Mouse (Mus musculus): ENCODE results near the gene Cdk8. TPM values are rescaled to one million over a fixed set of nuclear protein-coding genes. Genes with fewer than 3 reads are reported as not detected.
"Not testable (repeated sequence)": the region's sequence is repeated elsewhere in the genome, so short reads cannot be mapped to it uniquely, and the experiment has no call there.

Gene Cdk8
- 10 to 100 TPM; 56.0 to 57.1 TPM for total RNA-seq (2021)

GRCm38 (mm10) chr5:146230864-146231654 lies at the start of gene Cdk8:
Cdk8 (plus strand) TSS chr5:146231230.
- intact Hi-C loops (cut with DNase I), result loop anchor here (10.0 kb wide), 1 partner anchor 54 kb away; no protein-coding TSS in a partner anchor

GRCm38 (mm10) chr5:146185204-146185603 lies 45.8 kb upstream of the Cdk8 start, which contains the start of gene 1700001J03Rik:
1700001J03Rik (minus strand) TSS chr5:146185304.
- intact Hi-C loops (cut with DNase I), result not testable (repeated sequence)

More at GRCm38 (mm10) chr5:146230864-146231654, at the start of gene Cdk8:
- peak; percentile 94 for DNase-seq

DNA sequence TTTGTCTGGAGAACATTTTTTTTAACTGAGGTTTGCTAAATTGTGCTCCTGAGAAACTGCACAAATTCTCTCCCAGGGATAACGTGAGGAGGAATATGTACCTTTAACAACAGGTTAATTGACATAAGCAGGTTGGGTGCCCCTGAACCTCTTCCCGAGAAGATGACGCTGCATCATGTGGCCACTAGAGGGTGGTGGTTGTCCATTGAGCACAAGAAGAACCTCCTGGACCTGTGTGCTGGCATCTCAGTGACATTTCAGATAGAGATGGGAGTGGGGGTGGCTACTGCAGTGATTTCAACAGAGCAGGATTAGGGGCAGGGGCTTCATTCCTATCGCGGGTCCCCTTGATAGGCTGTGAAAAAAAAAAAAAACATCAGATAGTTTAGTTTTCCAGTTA lies 43.6 kb upstream of the Cdk8 start:
- intact Hi-C loops (cut with DNase I), result not testable (repeated sequence)
- DNase-seq, result peak; percentile 59

More at GRCm38 (mm10) chr5:146185204-146185603, 45.8 kb upstream of the Cdk8 start, which contains the start of gene 1700001J03Rik:
- DNase-seq, result not testable (repeated sequence)

- no peak for DNase-seq
- intact Hi-C loops (cut with DNase I), result no loop called here
Observed at GRCm38 (mm10) chr5:146188144-146188543, 42.9 kb upstream of the Cdk8 start.

- intact Hi-C loops (cut with DNase I), result no loop called here
- peak; percentile 24 for DNase-seq
Observed at GRCm38 (mm10) chr5:146188712-146189111, 42.3 kb upstream of the Cdk8 start.

- intact Hi-C loops (cut with DNase I), result loop anchor here (10.0 kb wide), 1 partner anchor 275 kb away; no protein-coding TSS in a partner anchor
- DNase-seq, result no peak
Observed at GRCm38 (mm10) chr5:146190093-146190492, 40.9 kb upstream of the Cdk8 start.

DNA sequence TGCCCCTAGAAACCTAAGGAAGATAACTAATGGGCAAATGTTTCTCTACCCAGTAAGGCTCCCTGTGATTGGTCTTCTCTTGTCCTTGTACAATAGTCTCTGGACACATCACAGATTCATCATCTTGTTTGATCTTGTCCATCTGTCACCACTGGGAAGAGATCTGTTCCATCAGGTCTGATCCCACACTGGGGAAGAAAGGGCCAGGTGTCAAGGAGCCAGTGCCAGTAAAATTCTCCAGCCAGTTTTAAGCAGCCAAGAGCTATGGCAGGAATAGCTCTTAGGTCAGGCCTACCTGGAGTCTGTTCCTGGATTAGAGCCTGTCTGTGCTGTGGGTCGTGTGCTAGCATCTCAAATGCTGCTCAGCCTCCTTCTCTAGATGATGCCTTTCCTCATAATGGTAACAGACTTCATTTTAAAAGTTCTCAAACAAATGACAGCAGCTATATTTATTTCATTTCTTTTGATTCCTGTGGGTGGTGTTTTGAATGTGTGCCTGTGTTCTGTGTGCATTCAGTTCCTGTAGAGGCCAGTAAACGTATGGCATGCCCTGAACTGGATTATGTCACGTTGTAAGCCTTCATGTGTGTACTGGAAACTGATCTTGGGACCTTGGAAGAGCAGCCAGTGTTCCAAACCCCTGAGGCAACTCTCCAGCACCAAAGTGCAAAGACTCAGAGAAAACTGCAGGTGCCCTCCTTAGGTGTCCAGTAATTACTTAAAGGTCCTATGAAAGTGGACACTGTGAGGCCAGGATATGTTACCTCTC lies 40.3 kb upstream of the Cdk8 start:
- peak; percentile 6 for DNase-seq
- intact Hi-C loops (cut with DNase I), result loop anchor here (10.0 kb wide), 1 partner anchor 274 kb away; no protein-coding TSS in a partner anchor

- intact Hi-C loops (cut with DNase I), result loop anchor here (10.0 kb wide), 1 partner anchor 271 kb away; no protein-coding TSS in a partner anchor
- DNase-seq, result no peak
Observed at GRCm38 (mm10) chr5:146193360-146193759, 37.7 kb upstream of the Cdk8 start.

DNA sequence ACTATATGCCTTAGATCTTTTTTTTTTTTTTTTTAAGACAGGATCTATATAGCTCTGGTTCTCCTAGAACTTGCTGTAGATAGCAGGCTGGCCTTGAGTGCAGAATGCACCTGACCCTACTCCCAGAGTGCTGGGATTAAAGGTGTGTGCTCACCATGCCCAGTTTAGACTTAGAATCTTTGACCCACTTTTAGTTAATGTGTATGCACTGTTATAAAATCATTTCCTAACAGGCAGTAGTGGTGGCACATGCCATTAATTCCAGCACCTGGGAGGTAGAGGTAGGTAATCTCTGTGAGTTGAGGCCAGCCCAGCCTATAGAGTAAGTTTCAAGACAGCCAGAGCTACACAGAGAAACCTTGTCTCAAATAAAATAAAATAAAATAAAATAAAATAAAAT lies 32.0 kb upstream of the Cdk8 start:
- DNase-seq, result no peak
- intact Hi-C loops (cut with DNase I), result loop anchor here (10.0 kb wide), 1 partner anchor 266 kb away; no protein-coding TSS in a partner anchor

DNA sequence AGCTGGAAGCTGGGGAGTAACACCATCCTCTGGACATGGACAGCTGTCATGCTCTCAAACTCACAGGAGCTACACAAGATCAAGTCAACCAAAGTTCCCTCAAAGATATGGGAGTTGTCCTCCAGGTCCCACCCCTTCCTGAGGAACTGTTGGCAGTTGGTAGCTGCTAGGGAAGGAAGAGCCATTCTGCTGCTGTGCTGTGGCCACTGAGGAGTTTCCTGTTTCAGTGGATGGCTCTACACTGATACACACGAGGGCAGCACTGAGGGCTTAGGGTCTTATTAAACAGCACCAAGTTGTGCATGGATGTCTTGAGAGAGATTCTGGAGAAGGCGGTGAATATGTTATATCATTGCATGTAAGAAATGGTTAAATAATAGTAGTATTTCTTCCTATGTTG lies 31.5 kb upstream of the Cdk8 start:
- intact Hi-C loops (cut with DNase I), result loop anchor here (10.0 kb wide), 1 partner anchor 265 kb away; no protein-coding TSS in a partner anchor
- DNase-seq, result no peak

- intact Hi-C loops (cut with DNase I), result no loop called here
- DNase-seq, result no peak
Observed at GRCm38 (mm10) chr5:146200580-146200979, 30.4 kb upstream of the Cdk8 start.

DNA sequence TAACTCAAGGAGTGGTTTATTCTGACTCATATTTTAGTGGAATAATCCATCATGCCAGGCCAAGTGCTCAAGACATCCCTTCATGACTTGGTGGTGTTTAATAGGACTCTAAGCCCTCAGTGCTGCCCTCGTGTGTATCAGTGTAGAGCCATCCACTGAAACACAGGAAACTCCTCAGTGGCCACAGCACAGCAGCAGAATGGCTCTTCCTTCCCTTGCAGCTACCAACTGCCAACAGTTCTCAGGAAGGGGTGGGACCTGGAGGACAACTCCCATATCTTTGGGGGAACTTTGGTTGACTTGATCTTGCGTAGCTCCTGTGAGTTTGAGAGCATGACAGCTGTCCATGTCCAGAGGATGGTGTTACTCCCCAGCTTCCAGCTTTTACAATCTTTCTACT lies 27.1 kb upstream of the Cdk8 start:
- DNase-seq, result no peak
- intact Hi-C loops (cut with DNase I), result no loop called here

- DNase-seq, result no peak
- intact Hi-C loops (cut with DNase I), result no loop called here
Observed at GRCm38 (mm10) chr5:146205537-146205936, 25.5 kb upstream of the Cdk8 start.

DNA sequence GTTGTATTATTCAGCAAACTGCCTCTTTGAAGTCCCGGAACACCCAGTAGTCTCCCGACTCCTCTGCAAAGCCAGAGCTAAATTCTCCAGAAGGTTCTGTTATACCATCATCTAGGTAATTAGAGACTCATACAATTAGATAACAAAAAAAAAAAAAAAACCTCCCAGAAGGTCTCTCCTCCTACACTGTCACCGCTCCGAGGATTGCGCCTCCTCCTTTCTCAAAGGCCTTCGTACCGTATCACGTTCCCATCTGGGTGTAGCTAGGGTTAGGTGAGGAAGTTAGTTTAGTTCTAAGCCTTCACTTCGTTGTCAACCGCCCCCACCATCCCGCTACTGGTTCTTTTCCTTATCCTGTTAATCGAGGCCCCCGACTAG lies 10.5 kb upstream of the Cdk8 start:
- DNase-seq, result no peak
- intact Hi-C loops (cut with DNase I), result no loop called here

DNA sequence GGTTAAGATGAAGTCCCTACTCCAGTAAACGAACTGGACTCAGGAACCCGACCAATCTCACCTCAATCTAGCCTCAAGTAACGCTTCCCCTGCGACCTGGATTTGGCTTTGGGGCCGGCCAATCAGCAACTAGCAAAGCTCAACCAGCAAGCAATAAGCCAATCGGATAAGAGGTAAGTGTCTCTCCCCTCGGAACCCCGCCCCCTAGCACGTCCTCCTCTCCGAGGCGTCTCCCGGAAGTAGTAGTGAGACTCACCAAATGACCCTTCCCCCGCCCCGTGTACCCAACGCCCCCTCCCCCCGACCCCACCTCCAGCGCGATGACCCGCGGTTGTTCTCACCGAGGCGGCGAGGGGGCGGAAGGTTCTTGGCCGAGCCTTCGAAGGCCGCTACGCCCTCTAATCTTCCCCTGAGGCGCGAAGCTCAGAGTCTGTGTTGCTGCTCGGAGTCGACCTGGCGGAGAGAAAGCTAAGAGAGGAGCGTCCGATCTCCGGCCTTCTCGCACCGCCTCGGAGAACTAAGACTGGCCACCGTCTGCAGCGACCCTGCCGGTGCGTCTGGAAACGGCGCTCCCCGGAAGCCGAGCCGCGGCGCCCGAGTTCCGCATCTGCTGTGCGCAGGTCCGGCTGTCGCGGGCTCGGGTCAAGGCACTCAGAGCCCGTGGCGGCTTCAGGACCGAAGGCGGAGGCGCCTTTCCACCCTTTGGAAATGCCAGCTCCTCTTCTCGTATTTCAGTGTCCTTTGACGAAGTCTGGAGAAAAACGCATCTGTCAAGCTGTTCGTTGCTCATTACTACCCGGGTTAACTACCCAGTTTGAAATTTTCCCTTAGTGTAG lies 9.9 kb upstream of the Cdk8 start, which contains the start of gene Rnf6:
Gene Rnf6, minus strand, starts transcription at position 677 of the 836 bp plus-strand sequence.
- DNase-seq, result peak; percentile 98
- intact Hi-C loops (cut with DNase I), result no loop called here

GRCm38 (mm10) chr5:146221722-146222121 lies 9.3 kb upstream of the Cdk8 start:
- intact Hi-C loops (cut with DNase I), result no loop called here
- no peak for DNase-seq

DNA sequence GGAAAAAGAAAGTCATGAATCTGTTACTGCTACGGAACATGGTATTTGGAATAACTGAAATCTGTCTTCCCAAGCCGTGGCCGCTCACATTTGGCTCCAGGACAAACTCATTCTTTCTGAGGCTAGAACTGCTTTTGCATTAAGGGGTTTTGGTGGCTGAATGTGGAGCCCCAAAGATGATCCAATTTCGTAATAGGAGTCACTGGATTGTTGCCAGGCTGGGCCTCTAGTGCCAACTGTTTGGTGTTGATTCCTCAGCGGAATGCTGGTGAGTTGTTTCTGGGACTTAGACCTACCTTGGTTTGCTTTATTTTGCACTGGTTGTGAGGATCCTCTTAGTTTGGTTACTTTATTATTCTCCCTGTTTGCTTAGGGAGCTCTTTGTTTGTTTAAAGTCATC lies 7.2 kb upstream of the Cdk8 start:
- peak; percentile 12 for DNase-seq

GRCm38 (mm10) chr5:146227496-146227895 lies 3.5 kb upstream of the Cdk8 start:
- no peak for DNase-seq

More for the DNA sequence above, 7.2 kb upstream of the Cdk8 start:
- intact Hi-C loops (cut with DNase I), result no loop called here

GRCm38 (mm10) chr5:146229869-146230650 lies 970 bp upstream of the Cdk8 start:
- no peak for DNase-seq
- intact Hi-C loops (cut with DNase I), result loop anchor here (10.0 kb wide), 1 partner anchor 55 kb away; no protein-coding TSS in a partner anchor

More at GRCm38 (mm10) chr5:146227496-146227895, 3.5 kb upstream of the Cdk8 start:
- intact Hi-C loops (cut with DNase I), result no loop called here

Data from left cerebral cortex, postnatal 4 days (tissue).